Mouse (Mus musculus) myocyte (in vitro differentiated cells): Measurements from ENCODE around the gene Tnrc6c.

Source experiments
- E2F4 ChIP-seq: IDR thresholded peaks from one replicate; pipeline ENCODE4 v1.6.1; 2011; ENCODE audit warnings: mild to moderate bottlenecking, control low read depth, moderate library complexity; ENCODE audit not compliant: insufficient read depth
- MAX ChIP-seq: IDR thresholded peaks from one replicate; pipeline ENCODE4 v1.6.1; 2011; ENCODE audit warnings: low read depth, mild to moderate bottlenecking, control low read depth
- MYOD1 ChIP-seq, 3 experiments: IDR thresholded peaks; one replicate each; pipeline ENCODE4 v1.6.1; 2011; ENCODE audit warnings: control low read depth in 2 of 3, low read depth in 2 of 3, mild to moderate bottlenecking in 2 of 3, moderate library complexity in 1 of 3; ENCODE audit not compliant: insufficient read length in 2 of 3, control insufficient read depth in 1 of 3
- MYOG ChIP-seq, 3 experiments: IDR thresholded peaks; one replicate each; pipeline ENCODE4 v1.6.1; 2011; ENCODE audit warnings: control low read depth in 2 of 3, low read depth in 2 of 3, mild to moderate bottlenecking in 2 of 3; ENCODE audit not compliant: insufficient read length in 2 of 3, control insufficient read depth in 1 of 3, insufficient read depth in 1 of 3
- POLR2A ChIP-seq: IDR thresholded peaks from one replicate; pipeline ENCODE4 v1.6.1; 2011; ENCODE audit warnings: low read depth, mild to moderate bottlenecking, control low read depth, moderate library complexity; ENCODE audit not compliant: insufficient read length
- POLR2AphosphoS2 ChIP-seq: IDR thresholded peaks from one replicate; pipeline ENCODE4 v1.6.1; 2011; ENCODE audit warnings: low read depth, control low read depth; ENCODE audit not compliant: insufficient read length
- REST ChIP-seq: IDR thresholded peaks from one replicate; pipeline ENCODE4 v1.6.1; 2011; ENCODE audit warnings: mild to moderate bottlenecking, control low read depth, moderate library complexity; ENCODE audit not compliant: insufficient read depth, insufficient read length
- TCF12 ChIP-seq: IDR thresholded peaks from one replicate; pipeline ENCODE4 v1.6.1; 2011; ENCODE audit warnings: mild to moderate bottlenecking, control low read depth; ENCODE audit not compliant: poor library complexity, insufficient read depth, severe bottlenecking
- TCF3 ChIP-seq: IDR thresholded peaks from one replicate; pipeline ENCODE4 v1.6.1; 2011; ENCODE audit warnings: low read depth, control low read depth; ENCODE audit not compliant: insufficient read length
- USF1 ChIP-seq: IDR thresholded peaks from one replicate; pipeline ENCODE4 v1.6.1; 2011; ENCODE audit warnings: low read depth, mild to moderate bottlenecking, control low read depth, moderate library complexity

DNA sequence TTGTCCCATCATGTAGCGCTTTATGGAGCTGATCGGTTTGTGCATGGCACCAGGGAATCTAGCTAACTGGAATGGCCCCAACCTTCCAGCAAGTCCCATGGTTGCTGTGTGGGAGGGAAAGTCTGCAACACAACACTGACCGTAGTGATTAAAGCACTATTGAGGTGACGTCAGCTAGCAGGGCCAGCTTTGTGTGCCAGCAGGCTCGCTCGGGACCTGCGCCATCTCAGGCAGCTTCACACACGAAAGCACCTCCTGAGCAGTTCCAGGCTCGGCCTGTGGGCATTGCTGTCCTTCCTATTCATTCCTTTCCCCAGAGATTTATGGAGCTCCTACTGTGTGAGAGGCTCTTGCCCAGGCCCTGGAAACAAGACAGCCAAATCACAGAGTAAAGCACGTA, 10.8 kb upstream of the Tnrc6c start:
- TF ChIP-seq POLR2A (no peak), TCF12 (no peak), MYOG (IDR thresholded peaks at IDR 0.05; ENCODE audit: control insufficient read depth in 1 of 3, insufficient read depth in 1 of 3, insufficient read length in 2 of 3, low read depth in 2 of 3) (no peak), MYOD1 (IDR thresholded peaks at IDR 0.05; ENCODE audit: control insufficient read depth in 1 of 3, insufficient read length in 2 of 3, low read depth in 2 of 3) (no peak), POLR2AphosphoS2 (no peak), REST (no peak), USF1 (no peak), E2F4 (no peak), MAX (no peak), TCF3 (no peak)
